Mouse (Mus musculus): ENCODE data around the gene Stab2.

The Stab2 gene

DNA sequence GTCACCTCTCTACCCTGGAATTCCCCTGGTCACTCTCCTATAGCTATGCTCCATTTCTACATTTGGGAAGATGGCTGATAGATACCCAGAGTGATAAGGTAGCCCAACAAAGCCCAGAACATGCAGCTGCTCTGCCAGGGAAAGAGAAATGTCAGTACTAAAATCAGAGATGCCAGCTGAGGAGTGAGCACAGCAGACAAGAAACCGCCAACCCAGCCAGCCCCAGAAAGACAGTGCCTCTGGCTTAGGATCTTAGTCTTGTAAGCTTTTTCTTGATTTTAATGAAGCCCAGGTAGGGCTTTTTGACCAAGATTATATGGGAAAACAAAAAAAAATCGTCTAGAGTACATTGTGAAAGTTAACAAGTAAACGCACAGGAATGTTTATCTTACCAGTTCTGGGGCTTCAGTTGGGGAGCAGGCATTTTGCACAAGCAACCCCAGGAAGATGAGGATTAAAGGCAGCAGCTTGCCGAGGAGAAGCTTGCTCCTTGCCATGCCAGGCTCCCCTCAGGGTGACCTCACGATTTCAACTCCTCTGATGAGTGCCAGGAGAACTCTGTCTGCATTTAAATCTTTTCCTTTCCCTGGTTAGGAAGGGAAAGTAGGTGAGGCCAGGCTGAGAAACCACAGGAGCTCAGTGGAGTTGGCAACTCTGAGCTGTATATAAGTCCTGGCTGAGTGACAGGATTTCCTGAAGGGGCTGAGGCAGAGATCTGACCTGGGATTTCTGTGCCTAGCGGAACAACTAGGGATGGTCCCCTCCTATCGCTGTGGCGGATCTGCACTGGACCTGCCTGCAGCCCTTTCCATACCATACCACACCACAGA lies at the start of gene Stab2:
Gene Stab2, minus strand, starts transcription at position 641 of the 830 bp plus-strand sequence.
- CTCF ChIA-PET = no interaction called here

- CTCF ChIA-PET = no interaction called here
Observed at GRCm38 (mm10) chr10:87051714-87052113, 43.9 kb upstream of the Stab2 start.

GRCm38 (mm10) chr10:87049179-87049578 lies 41.4 kb upstream of the Stab2 start:
- CTCF ChIA-PET = no interaction called here

GRCm38 (mm10) chr10:87046931-87047468 lies 39.2 kb upstream of the Stab2 start:
- CTCF ChIA-PET = interaction anchor here (0.5 kb wide), 1 partner anchor 1840 kb away, joined by 7 read pairs; no protein-coding TSS in a partner anchor

- CTCF ChIA-PET = interaction anchor here (0.5 kb wide), 1 partner anchor 1840 kb away, joined by 7 read pairs; no protein-coding TSS in a partner anchor
Observed at GRCm38 (mm10) chr10:87046469-87046868, 38.6 kb upstream of the Stab2 start.

DNA sequence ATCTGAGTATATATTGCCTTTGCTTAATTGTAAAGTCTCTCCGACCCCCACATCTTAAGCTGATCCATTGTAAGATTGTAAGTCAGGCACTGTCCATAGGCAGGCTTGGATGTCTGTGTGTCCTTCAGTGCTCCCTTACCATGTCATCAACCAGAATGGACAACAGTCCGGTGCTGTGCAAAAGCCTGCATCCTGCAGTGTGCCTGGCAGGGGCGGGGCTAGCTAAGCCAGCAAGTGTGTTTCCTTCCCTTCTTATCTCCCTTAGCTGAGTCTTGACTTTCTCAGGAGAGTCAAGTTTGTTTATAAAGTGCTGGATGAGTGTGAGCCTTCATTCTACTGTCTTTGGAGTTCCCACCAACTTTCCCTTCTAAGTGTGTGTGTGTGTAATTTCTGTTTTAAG lies 37.4 kb upstream of the Stab2 start:
- CTCF ChIA-PET = no interaction called here

DNA sequence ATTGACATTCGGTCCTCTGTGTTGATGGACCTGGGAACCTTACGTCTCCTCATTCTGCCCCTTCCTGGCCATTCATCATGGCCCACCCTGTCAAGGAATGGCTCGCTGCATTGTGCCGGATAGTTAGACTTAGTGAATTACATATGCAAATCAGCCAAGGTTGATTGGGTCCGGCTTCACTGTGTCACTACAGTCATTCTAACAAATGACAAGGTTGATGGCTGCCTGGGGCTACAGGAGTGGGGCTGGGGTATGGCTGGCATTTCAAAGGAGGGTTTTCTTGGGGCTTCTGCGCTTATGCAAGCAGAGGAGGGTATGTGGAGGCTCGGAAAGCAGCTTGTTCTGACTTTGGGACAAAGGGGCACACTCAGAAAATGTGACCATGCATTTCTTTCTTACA lies 33.4 kb upstream of the Stab2 start:
- CTCF ChIA-PET = no interaction called here

- CTCF ChIA-PET = no interaction called here
Observed at GRCm38 (mm10) chr10:87039800-87040199, 32.0 kb upstream of the Stab2 start.

DNA sequence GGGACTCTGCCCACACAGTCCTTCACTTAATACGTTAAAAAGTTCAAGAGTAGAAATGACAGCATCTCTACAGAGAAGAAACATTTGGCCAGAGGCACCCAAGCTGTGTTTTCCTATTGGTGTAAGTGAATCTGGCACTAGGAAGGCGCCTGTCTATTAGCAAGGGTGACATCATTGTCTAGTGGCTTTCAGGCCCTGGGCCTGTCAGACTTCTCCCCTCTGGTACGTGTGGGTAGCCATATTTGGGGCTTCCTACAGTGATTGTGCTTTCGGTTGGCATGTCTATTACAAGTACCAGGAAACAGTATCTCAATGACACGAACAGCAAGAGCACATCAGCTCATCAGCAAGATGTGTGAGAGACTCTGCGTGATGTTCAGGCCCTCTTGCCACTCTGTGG lies 31.5 kb upstream of the Stab2 start:
- CTCF ChIA-PET = no interaction called here

DNA sequence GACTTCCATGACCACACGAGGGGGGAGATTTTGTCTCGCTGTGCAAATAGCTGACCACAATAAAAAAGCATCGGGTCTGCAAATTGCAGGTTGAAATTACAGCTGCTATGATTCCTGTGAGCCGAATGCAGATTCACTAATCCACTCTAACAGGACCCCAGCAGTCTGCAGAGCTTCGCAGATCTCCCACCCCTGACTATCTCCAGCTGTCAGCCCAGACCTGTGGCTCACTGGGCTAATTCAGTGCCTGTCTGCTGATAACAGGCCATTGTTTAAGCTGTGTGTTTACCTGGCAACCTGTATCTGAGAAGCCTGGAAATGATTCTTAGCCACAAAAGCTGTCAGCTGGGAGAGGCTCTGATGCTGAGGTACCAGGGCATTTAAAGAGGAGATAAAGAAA lies 29.2 kb upstream of the Stab2 start:
- CTCF ChIA-PET = no interaction called here

GRCm38 (mm10) chr10:87036271-87036703 lies 28.5 kb upstream of the Stab2 start:
- CTCF ChIA-PET = no interaction called here

GRCm38 (mm10) chr10:87035866-87036265 lies 28.0 kb upstream of the Stab2 start:
- CTCF ChIA-PET = no interaction called here

- CTCF ChIA-PET = no interaction called here
Observed at GRCm38 (mm10) chr10:87032768-87033167, 24.9 kb upstream of the Stab2 start.

DNA sequence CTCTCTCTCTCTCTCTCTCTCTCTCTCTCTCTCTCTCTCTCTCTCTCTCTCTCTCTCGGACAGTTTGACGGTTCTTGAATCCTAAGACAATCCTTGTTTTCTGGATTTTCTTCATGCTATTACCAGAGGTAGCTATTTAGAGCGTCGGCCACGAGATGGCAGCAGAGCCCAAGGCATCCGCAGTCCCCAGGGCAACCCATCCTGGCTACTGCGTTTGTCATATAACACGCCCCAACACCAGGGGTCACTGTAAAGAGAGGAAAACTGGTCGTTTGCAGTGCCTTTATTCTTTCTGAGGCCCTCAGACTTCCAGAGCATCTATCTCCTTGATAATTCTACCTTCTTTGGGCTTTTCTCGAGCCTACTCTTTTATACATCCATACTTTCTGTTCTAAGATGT lies 17.1 kb upstream of the Stab2 start:
- CTCF ChIA-PET = no interaction called here

DNA sequence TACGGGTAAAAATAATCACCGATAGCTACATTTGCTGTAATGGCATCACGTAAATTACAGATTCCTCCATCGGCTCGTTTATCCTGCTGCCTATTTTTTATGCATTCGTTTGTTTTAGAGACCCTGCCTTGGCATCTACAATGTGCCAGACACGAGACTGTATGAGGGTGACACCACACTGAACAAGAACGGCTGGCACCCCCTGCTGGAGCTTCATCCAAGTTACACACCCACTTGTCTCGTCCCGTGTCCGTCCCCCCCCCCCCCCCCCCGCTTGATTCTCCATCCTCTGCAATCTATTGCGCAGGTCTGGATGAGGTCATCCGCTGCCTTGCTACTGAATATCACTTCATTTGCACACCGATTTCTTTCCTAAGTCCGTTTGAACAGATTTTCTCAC lies 12.9 kb upstream of the Stab2 start:
- CTCF ChIA-PET = no interaction called here

- CTCF ChIA-PET = no interaction called here
Observed at GRCm38 (mm10) chr10:87018876-87019275, 11.1 kb upstream of the Stab2 start.

DNA sequence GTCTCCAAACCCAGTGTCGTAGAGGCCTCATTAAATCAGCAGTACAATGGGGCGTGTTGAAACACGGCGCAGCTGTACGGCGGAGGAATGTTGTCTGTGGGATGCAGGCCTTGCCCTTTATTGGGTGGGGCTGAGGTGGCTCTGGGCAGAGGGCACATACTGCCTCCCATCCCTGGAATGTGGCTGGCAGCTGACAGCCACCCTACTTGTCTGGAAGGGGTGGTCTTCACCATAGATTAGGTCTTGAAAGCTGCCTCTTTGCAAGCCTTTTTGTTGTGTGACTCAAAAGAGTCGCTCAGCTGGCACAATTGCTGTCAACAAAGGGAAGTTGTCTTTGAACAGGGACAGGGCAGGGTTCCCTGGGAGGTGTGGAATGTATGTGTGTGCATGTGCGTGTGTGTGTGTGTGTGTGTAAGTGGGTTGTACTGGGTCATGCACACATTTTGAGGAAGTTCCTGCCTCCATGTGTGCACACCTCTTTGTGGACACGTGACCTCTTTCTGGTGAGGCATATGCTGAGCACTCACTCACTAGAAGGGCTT lies 8.4 kb upstream of the Stab2 start:
- CTCF ChIA-PET = interaction anchor here (0.6 kb wide), 1 partner anchor 69 kb away, joined by 3 read pairs; no protein-coding TSS in a partner anchor

- CTCF ChIA-PET = no interaction called here
Observed at GRCm38 (mm10) chr10:87015403-87015802, 7.6 kb upstream of the Stab2 start.

DNA sequence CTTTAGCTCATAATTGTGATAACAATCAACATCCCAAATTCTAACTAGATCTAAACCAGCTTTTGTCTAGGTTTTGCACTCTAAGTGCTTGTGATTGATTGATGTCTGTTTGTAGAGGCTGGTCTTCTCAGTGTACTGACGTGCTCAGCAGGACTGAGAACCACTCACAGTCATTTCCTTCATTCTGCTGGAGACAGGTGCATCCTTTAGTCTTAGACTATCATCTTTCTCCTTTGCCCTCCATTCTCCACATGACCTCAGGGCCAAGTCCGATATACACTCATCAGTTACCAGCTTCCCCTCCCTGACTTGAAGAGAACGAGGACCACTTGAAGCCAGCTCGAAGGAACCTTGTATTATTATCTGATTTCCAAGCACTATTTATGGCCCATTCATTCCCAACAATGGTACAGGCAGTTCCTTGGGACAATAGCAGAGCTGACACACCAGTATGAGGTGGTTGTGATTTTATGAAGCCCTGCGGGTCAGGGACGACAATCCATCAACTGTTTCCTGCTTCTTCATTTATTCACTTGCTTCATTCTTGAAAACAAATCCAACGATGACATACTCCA lies 6.7 kb upstream of the Stab2 start:
- CTCF ChIA-PET = no interaction called here

DNA sequence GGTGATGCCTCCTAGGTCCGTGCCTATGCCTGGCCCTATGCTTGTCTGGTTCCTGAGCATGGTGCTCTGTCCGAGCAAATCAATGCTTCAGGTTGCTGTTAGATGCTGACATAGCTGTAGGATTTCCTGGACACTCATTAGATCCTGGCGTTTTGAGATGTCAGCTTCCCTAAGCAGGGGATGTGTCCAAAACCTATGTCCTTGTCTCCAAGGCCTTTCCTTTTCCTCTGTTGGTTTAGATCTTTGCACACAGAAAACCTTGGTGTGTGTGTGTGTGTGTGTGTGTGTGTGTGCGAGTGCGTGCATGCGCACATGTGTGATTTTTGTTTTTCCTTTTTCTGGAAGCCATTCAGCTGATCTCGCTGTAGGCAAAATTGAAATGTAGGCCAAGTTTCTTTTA lies 4.3 kb upstream of the Stab2 start:
- CTCF ChIA-PET = no interaction called here

DNA sequence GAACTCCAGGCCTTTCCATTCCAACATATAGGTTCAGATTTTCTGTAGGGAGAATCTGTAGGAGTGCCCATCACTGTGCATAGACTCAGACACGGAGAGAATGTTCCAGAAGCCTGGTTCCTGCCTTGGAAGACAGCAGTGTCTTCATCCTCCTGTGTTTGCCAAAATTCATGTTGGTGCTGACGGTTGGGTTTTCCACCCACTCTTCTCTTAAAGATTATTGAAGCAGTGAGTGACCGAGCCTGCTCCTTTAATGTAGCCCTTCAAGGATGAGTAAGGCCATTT lies 332 bp upstream of the Stab2 start:
- CTCF ChIA-PET = no interaction called here

DNA sequence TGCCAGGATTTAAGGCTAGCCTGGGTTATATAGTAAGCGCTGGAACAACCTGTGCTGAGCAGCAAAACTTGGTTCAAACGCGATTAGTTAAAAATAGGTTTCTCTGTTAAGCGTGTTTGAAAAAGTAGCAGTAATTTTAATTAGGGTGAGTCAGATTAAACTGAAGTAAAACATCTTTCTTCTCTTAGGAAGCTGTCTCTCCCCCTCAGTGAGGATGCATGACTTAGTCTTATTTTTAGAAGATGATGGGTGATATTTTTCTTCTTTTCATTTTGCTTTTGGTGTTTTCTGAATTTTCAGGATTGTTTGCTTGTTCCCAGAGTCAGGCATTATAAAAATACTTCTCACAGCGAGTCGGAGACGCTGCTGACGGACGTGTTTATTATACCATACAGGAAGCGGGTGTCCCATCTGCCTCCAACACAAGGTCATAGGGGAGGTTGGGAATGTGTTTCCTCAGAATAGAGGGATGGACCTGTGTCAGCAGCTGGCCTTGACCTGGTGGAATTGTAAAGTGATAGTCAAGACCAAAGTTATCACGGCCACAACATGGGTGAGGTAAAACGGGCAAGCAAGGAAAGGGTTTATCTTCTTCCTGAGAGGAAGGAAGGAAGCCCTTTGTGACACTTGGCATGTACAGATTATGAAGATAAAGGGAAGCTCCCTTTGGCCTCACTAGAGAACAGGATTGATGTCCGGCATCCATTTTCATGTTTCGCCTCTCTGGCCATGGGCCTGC lies 15.4 kb downstream of the Stab2 start:
- CTCF ChIA-PET = interaction anchor here (0.6 kb wide), 1 partner anchor 625 kb away, joined by 15 read pairs; no protein-coding TSS in a partner anchor

Measured in spleen, embryonic (tissue).